ENCODE assay signal across 8 mouse cellular contexts in genomic region chr2:35545125-35545590, GRCm38 (mm10). TPM values are rescaled to one million over a fixed set of nuclear protein-coding genes. Genes with fewer than 3 reads are reported as not detected.
DNase-seq lines count a peak whose midpoint lies in the region; ATAC-seq and TF ChIP-seq lines count a peak whose summit lies in the region.

No protein-coding gene starts in this region.

- TF ChIP-seq CTCF in hindbrain, postnatal 0 days (IDR thresholded peaks at IDR 0.05; ENCODE audit: low read depth) = no peak

- no peaks in the 10 kb centered on the region for H3K36me3 ChIP-seq in lung, embryonic 16.5 days (ENCODE audit: control insufficient read depth, insufficient read depth, low read length)
- H3K36me3 ChIP-seq in embryonic facial prominence, embryonic 13.5 days = no peaks in the 10 kb centered on the region
- no peaks in the 10 kb centered on the region for H3K36me3 ChIP-seq in hindbrain, postnatal 0 days (ENCODE audit: insufficient read depth, low read length)
- H3K36me3 ChIP-seq in midbrain, embryonic 15.5 days (replicated peaks) = no peaks in the 10 kb centered on the region

- no peak overlapping the region for H3K27ac ChIP-seq in lung, embryonic 16.5 days (ENCODE audit: low read length)
- peak overlapping the region; percentile 16; the same call in 1 of the 2 replicates for H3K27ac ChIP-seq in embryonic facial prominence, embryonic 13.5 days
- H3K27ac ChIP-seq in hindbrain, postnatal 0 days = no peak overlapping the region
- no peak overlapping the region for H3K27ac ChIP-seq in midbrain, embryonic 15.5 days

- peak overlapping the region; percentile 52 for H3K4me2 ChIP-seq in lung, embryonic 16.5 days (ENCODE audit: low read depth, low read length)
- H3K4me2 ChIP-seq in embryonic facial prominence, embryonic 13.5 days = peak overlapping the region; percentile 67
- peak overlapping the region; percentile 51 for H3K4me2 ChIP-seq in hindbrain, postnatal 0 days (ENCODE audit: low read depth, low read length)
- H3K4me2 ChIP-seq in midbrain, embryonic 15.5 days = peak overlapping the region; percentile 50

- WGBS in lung, embryonic 16.5 days = 24% methylated on average over 7 of the region's 7 CpGs
- whole genome bisulfite sequencing in embryonic facial prominence, embryonic 13.5 days = 7% methylated on average over 7 of the region's 7 CpGs
- 18% methylated on average over 7 of the region's 7 CpGs for WGBS in hindbrain, postnatal 0 days
- 29% methylated on average over 7 of the region's 7 CpGs for WGBS in midbrain, embryonic 15.5 days

- H3K9ac ChIP-seq in lung, embryonic 16.5 days (ENCODE audit: low read length) = peak overlapping the region; percentile 49
- 0 out of 2 replicates have a peak overlapping the region, but pooled peaks have one; percentile 51 for H3K9ac ChIP-seq in embryonic facial prominence, embryonic 13.5 days
- no peak overlapping the region for H3K9ac ChIP-seq in hindbrain, postnatal 0 days (replicated peaks; ENCODE audit: low read length)
- no peak overlapping the region for H3K9ac ChIP-seq in midbrain, embryonic 15.5 days

- ATAC-seq in lung, embryonic 16.5 days (ENCODE audit: low read depth) = peak; percentile 77
- no peak; the same call in 1 of the 2 replicates for ATAC-seq in embryonic facial prominence, embryonic 13.5 days (ENCODE audit: insufficient number of reproducible peaks, insufficient read depth, low FRiP score, low TSS enrichment, low read depth)
- ATAC-seq in hindbrain, postnatal 0 days = peak; percentile 80
- peak; percentile 65 for ATAC-seq in midbrain, embryonic 15.5 days (replicated peaks)

- H3K27me3 ChIP-seq in lung, embryonic 16.5 days (ENCODE audit: control insufficient read depth, insufficient read depth, low read depth, low read length) = no peaks in the 10 kb centered on the region
- no peaks in the 10 kb centered on the region; the same call in 1 of the 2 replicates for H3K27me3 ChIP-seq in embryonic facial prominence, embryonic 13.5 days
- no peaks in the 10 kb centered on the region for H3K27me3 ChIP-seq in hindbrain, postnatal 0 days (ENCODE audit: insufficient read depth, low read length)
- no peaks in the 10 kb centered on the region for H3K27me3 ChIP-seq in midbrain, embryonic 15.5 days (replicated peaks)

- H3K9me3 ChIP-seq in lung, embryonic 16.5 days (ENCODE audit: control insufficient read depth, low read length) = no peaks in the 10 kb centered on the region
- no peaks in the 10 kb centered on the region for H3K9me3 ChIP-seq in embryonic facial prominence, embryonic 13.5 days
- no peaks in the 10 kb centered on the region for H3K9me3 ChIP-seq in hindbrain, postnatal 0 days (ENCODE audit: low read length)
- no peaks in the 10 kb centered on the region for H3K9me3 ChIP-seq in midbrain, embryonic 15.5 days

- peaks cover 7% of the 10 kb centered on the region for H3K4me1 ChIP-seq in lung, embryonic 16.5 days (replicated peaks; ENCODE audit: control insufficient read depth, insufficient read depth, low read length)
- peaks cover 8% of the 10 kb centered on the region for H3K4me1 ChIP-seq in embryonic facial prominence, embryonic 13.5 days
- H3K4me1 ChIP-seq in hindbrain, postnatal 0 days (ENCODE audit: insufficient read depth, low read length) = peaks cover 6% of the 10 kb centered on the region
- peaks cover 7% of the 10 kb centered on the region for H3K4me1 ChIP-seq in midbrain, embryonic 15.5 days

- peak overlapping the region; percentile 17 for H3K4me3 ChIP-seq in lung, embryonic 16.5 days (ENCODE audit: low read length)
- H3K4me3 ChIP-seq in embryonic facial prominence, embryonic 13.5 days = peak overlapping the region; percentile 32
- H3K4me3 ChIP-seq in hindbrain, postnatal 0 days (ENCODE audit: low read length) = 0 out of 2 replicates have a peak overlapping the region, but pooled peaks have one; percentile 11
- H3K4me3 ChIP-seq in midbrain, embryonic 15.5 days = peak overlapping the region; percentile 19

- no peak for DNase-seq in lung, postnatal 36 days
- peak; percentile 64 for DNase-seq in hindbrain, postnatal 0 days (ENCODE audit: low spot score)
- DNase-seq in left cerebral cortex, adult 9 months (ENCODE audit: low spot score in 2 of 2) = no peak
- no peak for DNase-seq in adrenal gland, adult 8-10 months
- DNase-seq in layer of hippocampus, adult 9-10 months (ENCODE audit: low spot score) = no peak

RNA-seq across cellular contexts. Expression of gene Dab2ip, which starts 12.9 kb away (rescaled TPM):
- 30.9 and 34.2 TPM in 2 replicates for polyA plus RNA-seq in lung, embryonic 16.5 days (2015; fragmentation: Nextera tagmentation; extraction: Ambion mirVana)
- 53.2 and 54.5 TPM in 2 replicates for polyA plus RNA-seq in embryonic facial prominence, embryonic 13.5 days (2015; fragmentation: Nextera tagmentation; extraction: Ambion mirVana)
- total RNA-seq in hindbrain, postnatal 0 days (2014; rRNA removed) = 161 and 163 TPM in 2 replicates
- 64.5 and 69.9 TPM in 2 replicates for polyA plus RNA-seq in hindbrain, postnatal 0 days (2015; fragmentation: Nextera tagmentation; extraction: Ambion mirVana)
- polyA plus RNA-seq in midbrain, embryonic 15.5 days (2015; fragmentation: Nextera tagmentation; extraction: Ambion mirVana) = 75.5 and 79.7 TPM in 2 replicates
- total RNA-seq in adrenal gland, adult 8-10 months (2022) = 10 to 100 TPM; 84.5 to 95.8 (median 90.0) TPM

Comparison
In these comparisons a context has a peak if more than half of its experiments do, and no peak if none do; other contexts are left out.
1. H3K9ac ChIP-seq: peak in lung, embryonic 16.5 days (single experiment) and embryonic facial prominence, embryonic 13.5 days (single experiment); none in hindbrain, postnatal 0 days (single experiment) and midbrain, embryonic 15.5 days (single experiment).
2. Peak in every context shown above with its lines, with median percentiles within 50 percentile points of each other: H3K4me2 ChIP-seq and H3K4me3 ChIP-seq.